18 mouse cellular contexts compared by ENCODE assay signal in genomic region chr1:36934778-36935177, GRCm38 (mm10). TPM values are rescaled to one million over a fixed set of nuclear protein-coding genes. Genes with fewer than 3 reads are reported as not detected.
DNase-seq lines count a peak whose midpoint lies in the region; ATAC-seq and TF ChIP-seq lines count a peak whose summit lies in the region.
"Had no signal": no experiment of that assay in that cellular context is flagged by ENCODE, and none has a peak within 500 bp of the region (broad histone marks: within the 10 kb centered on the region; RNA-seq: fewer than 3 reads in every experiment).

No protein-coding gene starts in this region.

- H3K4me3 ChIP-seq in embryonic facial prominence, embryonic 14.5 days (ENCODE audit: low read depth, low read length): no peak overlapping the region
- H3K4me3 ChIP-seq in embryonic facial prominence, embryonic 10.5 days: no peak overlapping the region
- no peak overlapping the region for H3K4me3 ChIP-seq in heart, embryonic 14.5 days (ENCODE audit: control insufficient read depth in 1 of 2, insufficient read depth in 1 of 2, low read depth in 1 of 2, low read length in 2 of 2)
- H3K4me3 ChIP-seq in liver, adult 2 months (ENCODE audit: insufficient read depth, low read depth, low read length): no peak overlapping the region
- H3K4me3 ChIP-seq in liver, postnatal 0 days (ENCODE audit: low read depth, low read length): peak overlapping the region; percentile 5; the same call in 1 of the 2 replicates
- H3K4me3 ChIP-seq: midbrain, embryonic 12.5 days; neural tube, embryonic 12.5 days had no signal

- H3K27ac ChIP-seq in embryonic facial prominence, embryonic 14.5 days (replicated peaks; ENCODE audit: low read depth, low read length): no peak overlapping the region
- H3K27ac ChIP-seq in embryonic facial prominence, embryonic 10.5 days (replicated peaks): no peak overlapping the region
- H3K27ac ChIP-seq in heart, embryonic 14.5 days (replicated peaks in 1 of 2; ENCODE audit: control insufficient read depth in 1 of 2, insufficient read depth in 1 of 2, low read depth in 2 of 2, low read length in 2 of 2): no peak overlapping the region
- H3K27ac ChIP-seq in liver, adult 2 months (replicated peaks; ENCODE audit: insufficient read depth, low read depth, low read length): no peak overlapping the region
- H3K27ac ChIP-seq in liver, postnatal 0 days (ENCODE audit: low read depth): peak overlapping the region; percentile 60
- H3K27ac ChIP-seq: midbrain, embryonic 12.5 days; neural tube, embryonic 12.5 days had no signal

- 59% methylated on average over 6 of the region's 6 CpGs for WGBS in embryonic facial prominence, embryonic 14.5 days
- WGBS in embryonic facial prominence, embryonic 10.5 days: 74% methylated on average over 6 of the region's 6 CpGs
- WGBS in heart, embryonic 14.5 days: 58% methylated on average over 6 of the region's 6 CpGs
- whole genome bisulfite sequencing in liver, adult 2 months: 33% methylated on average over 6 of the region's 6 CpGs
- WGBS in liver, postnatal 0 days (ENCODE audit: insufficient replicate concordance): 55% methylated on average over 6 of the region's 6 CpGs

- DNase-seq in embryonic facial prominence, embryonic 14.5 days (ENCODE audit: low spot score): peak; percentile 57
- no peak for DNase-seq in embryonic facial prominence, embryonic 10.5 days (ENCODE audit: low spot score)
- DNase-seq in heart, postnatal 4 days: no peak
- DNase-seq in liver, adult 2 months (ENCODE audit: extremely low read depth, low read depth, low spot score): peak; percentile 89
- DNase-seq in liver: no peak
- DNase-seq in liver, postnatal 0 days: no peak
- DNase-seq in adrenal gland, adult 18-20 months (ENCODE audit: low spot score in 2 of 2): no peak
- DNase-seq: cerebellum, adult 11 months; forebrain, postnatal 0 days; kidney, adult 18-20 months; kidney, postnatal 4 days; layer of hippocampus, postnatal 36 days; lung, postnatal 10 days had no signal

- ATAC-seq in embryonic facial prominence, embryonic 14.5 days (ENCODE audit: low read depth): no peak
- no peak for ATAC-seq in heart, embryonic 14.5 days (ENCODE audit: insufficient number of reproducible peaks, insufficient read depth, low FRiP score, low read depth)
- no peak for ATAC-seq in liver, postnatal 0 days
- ATAC-seq: forebrain, postnatal 0 days; Patski had no signal

- TF ChIP-seq POLR2A in liver, adult 2 months (IDR thresholded peaks at IDR 0.05; ENCODE audit: extremely low read depth, insufficient read depth, low read length): no peak

- no peaks in the 10 kb centered on the region for H3K9me3 ChIP-seq in embryonic facial prominence, embryonic 14.5 days (ENCODE audit: control insufficient read depth, low read length)
- H3K9me3 ChIP-seq in embryonic facial prominence, embryonic 10.5 days: no peaks in the 10 kb centered on the region
- no peaks in the 10 kb centered on the region for H3K9me3 ChIP-seq in heart, embryonic 14.5 days (ENCODE audit: control insufficient read depth, low read length)
- no peaks in the 10 kb centered on the region for H3K9me3 ChIP-seq in liver, postnatal 0 days (ENCODE audit: low read length)
- H3K9me3 ChIP-seq: midbrain, embryonic 12.5 days; neural tube, embryonic 12.5 days had no signal

- H3K79me2 ChIP-seq in liver, adult 2 months (ENCODE audit: control insufficient read depth, insufficient read depth, low read length): peaks cover 31% of the 10 kb centered on the region

- no peak overlapping the region for H3K9ac ChIP-seq in embryonic facial prominence, embryonic 14.5 days (ENCODE audit: low read depth, low read length)
- no peak overlapping the region for H3K9ac ChIP-seq in heart, embryonic 14.5 days (ENCODE audit: low read length)
- H3K9ac ChIP-seq in liver, adult 2 months (ENCODE audit: low read depth, low read length): no peak overlapping the region
- H3K9ac ChIP-seq in liver, postnatal 0 days (replicated peaks): peak overlapping the region; percentile 45
- H3K9ac ChIP-seq: forebrain, postnatal 0 days; midbrain, embryonic 12.5 days; neural tube, embryonic 12.5 days had no signal

- TF ChIP-seq EP300 in liver, postnatal 0 days (IDR thresholded peaks at IDR 0.05; ENCODE audit: low read depth): no peak

- no peaks in the 10 kb centered on the region for H3K27me3 ChIP-seq in embryonic facial prominence, embryonic 14.5 days (replicated peaks; ENCODE audit: control insufficient read depth, insufficient read depth, low read length)
- H3K27me3 ChIP-seq in embryonic facial prominence, embryonic 10.5 days (replicated peaks; ENCODE audit: low read depth, poor library complexity, severe bottlenecking): no peaks in the 10 kb centered on the region
- H3K27me3 ChIP-seq in heart, embryonic 14.5 days (ENCODE audit: control insufficient read depth, insufficient read depth, low read length): no peaks in the 10 kb centered on the region
- H3K27me3 ChIP-seq in liver, adult 2 months (ENCODE audit: control insufficient read depth, insufficient read depth, low read length): no peaks in the 10 kb centered on the region
- no peaks in the 10 kb centered on the region for H3K27me3 ChIP-seq in liver, postnatal 0 days (ENCODE audit: insufficient read depth, low read length)
- H3K27me3 ChIP-seq: CH12.LX; midbrain, embryonic 12.5 days; neural tube, embryonic 12.5 days; Patski had no signal

- H3K4me2 ChIP-seq in embryonic facial prominence, embryonic 14.5 days (ENCODE audit: low read depth, low read length): peak overlapping the region; percentile 31
- peak overlapping the region; percentile 2 for H3K4me2 ChIP-seq in heart, embryonic 14.5 days (ENCODE audit: low read length)
- H3K4me2 ChIP-seq in liver, postnatal 0 days (ENCODE audit: low read depth, low read length): peak overlapping the region; percentile 77
- H3K4me2 ChIP-seq: midbrain, embryonic 12.5 days; neural tube, embryonic 12.5 days had no signal

- H3K36me3 ChIP-seq in embryonic facial prominence, embryonic 14.5 days (ENCODE audit: control insufficient read depth, insufficient read depth, low read length): no peaks in the 10 kb centered on the region
- H3K36me3 ChIP-seq in embryonic facial prominence, embryonic 10.5 days (replicated peaks): no peaks in the 10 kb centered on the region
- no peaks in the 10 kb centered on the region for H3K36me3 ChIP-seq in heart, embryonic 14.5 days (ENCODE audit: control insufficient read depth, insufficient read depth, low read length)
- H3K36me3 ChIP-seq in liver, adult 2 months (ENCODE audit: control insufficient read depth, insufficient read depth, low read length): no peaks in the 10 kb centered on the region
- peaks cover 5% of the 10 kb centered on the region for H3K36me3 ChIP-seq in liver, postnatal 0 days (replicated peaks; ENCODE audit: insufficient read depth, low read length)
- H3K36me3 ChIP-seq: midbrain, embryonic 12.5 days; neural tube, embryonic 12.5 days had no signal

- H3K4me1 ChIP-seq in embryonic facial prominence, embryonic 14.5 days (ENCODE audit: control insufficient read depth, insufficient read depth, low read length): peaks cover 28% of the 10 kb centered on the region
- H3K4me1 ChIP-seq in embryonic facial prominence, embryonic 10.5 days: peaks cover 31% of the 10 kb centered on the region
- H3K4me1 ChIP-seq in heart, embryonic 14.5 days (ENCODE audit: control insufficient read depth in 2 of 2, insufficient read depth in 2 of 2, low read length in 2 of 2): peaks cover 7 to 26% of the 10 kb centered on the region in 2 experiments
- peaks cover 13% of the 10 kb centered on the region for H3K4me1 ChIP-seq in liver, adult 2 months (ENCODE audit: control insufficient read depth, insufficient read depth, low read length)
- peaks cover 24% of the 10 kb centered on the region for H3K4me1 ChIP-seq in liver, postnatal 0 days (ENCODE audit: insufficient read depth)

- TF ChIP-seq CTCF in liver, adult 2 months (IDR thresholded peaks at IDR 0.05; ENCODE audit: low read depth, low read length): no peak
- no peak for TF ChIP-seq CTCF in liver, postnatal 0 days (IDR thresholded peaks at IDR 0.05; ENCODE audit: low read depth)

RNA-seq across cellular contexts. Expression of gene Tmem131, which starts 8.7 kb away (rescaled TPM):
- polyA plus RNA-seq in embryonic facial prominence, embryonic 14.5 days (2014; fragmentation: Nextera tagmentation; extraction: Ambion mirVana): 21.3 and 22.4 TPM in 2 replicates
- polyA plus RNA-seq in embryonic facial prominence, embryonic 10.5 days (2016; fragmentation: Nextera tagmentation; extraction: Ambion mirVana): 14.0 and 14.4 TPM in 2 replicates
- 9.5 and 10.0 TPM in 2 replicates for polyA plus RNA-seq in heart, embryonic 14.5 days (2014; fragmentation: Nextera tagmentation; extraction: Ambion mirVana)
- total RNA-seq in heart, postnatal 4 days (2021): 10 to 100 TPM; 37.3 to 40.6 TPM
- total RNA-seq in liver, adult 2 months (2014; rRNA removed): 10.2 and 12.2 TPM in 2 replicates
- polyA plus RNA-seq in liver, adult 2 months (2012; rRNA removed): 6.1 and 6.3 TPM in 2 replicates
- 4.8 and 6.1 TPM in 2 replicates for polyA plus RNA-seq in liver, postnatal 0 days (2015; fragmentation: Nextera tagmentation; extraction: Ambion mirVana)
- 10 to 100 TPM; 37.2 to 44.1 TPM for total RNA-seq in adrenal gland, adult 18-20 months (2021)

Comparison
In these comparisons a context has a peak if more than half of its experiments do, and no peak if none do; other contexts are left out.
1. DNase-seq: peak in embryonic facial prominence, embryonic 14.5 days (single experiment) and liver, adult 2 months (single experiment); none in embryonic facial prominence, embryonic 10.5 days (single experiment), heart, postnatal 4 days (single experiment), liver (single experiment), liver, postnatal 0 days (single experiment) and adrenal gland, adult 18-20 months (0 of 2).
2. H3K4me2 ChIP-seq: peak in every context shown above with its lines; median percentile 77 in liver, postnatal 0 days; 31 in embryonic facial prominence, embryonic 14.5 days; 2 in heart, embryonic 14.5 days.